Mouse (Mus musculus) adrenal gland, postnatal 36 days (tissue): ENCODE results near the gene Gm10840. TPM values are rescaled to one million over a fixed set of nuclear protein-coding genes. Genes with fewer than 3 reads are reported as not detected.

Experiments used
- DNase-seq, 2 experiments: peaks; one replicate each; pipeline ENCODE4 v3.0.0; 2021; ENCODE audit warnings: mixed read lengths in 1 of 2
- total RNA-seq, 2 experiments: library from RNA; stranded (reverse); gene quantifications; 2 replicates each; pipeline ENCODE4 v1.2.3; 2021

Gm10840 gene
- total RNA-seq, 2 experiments from 2014 or later = not detected

- DNase-seq = peak; percentile 82 to 90
These were observed 469 bp upstream of the Gm10840 start for GRCm38 (mm10) chr11:106159921-106160840.

GRCm38 (mm10) chr11:106162237-106162636 is 1.6 kb downstream of the Gm10840 start:
- no peak for DNase-seq

- peak in 1 of 2 experiments; percentile 56 for DNase-seq
These were observed 2.9 kb downstream of the Gm10840 start for GRCm38 (mm10) chr11:106163546-106163945.

GRCm38 (mm10) chr11:106164601-106165180 is 4.0 kb downstream of the Gm10840 start:
- no peak for DNase-seq

GRCm38 (mm10) chr11:106167435-106167834 is 6.8 kb downstream of the Gm10840 start:
- no peak for DNase-seq

GRCm38 (mm10) chr11:106170807-106171206 is 10.2 kb downstream of the Gm10840 start:
- no peak for DNase-seq

- DNase-seq = no peak
These were observed 12.6 kb downstream of the Gm10840 start for GRCm38 (mm10) chr11:106173228-106173627.

GRCm38 (mm10) chr11:106174372-106174771 is 13.7 kb downstream of the Gm10840 start:
- DNase-seq = peak in 1 of 2 experiments; percentile 47

GRCm38 (mm10) chr11:106175081-106175480 is 14.4 kb downstream of the Gm10840 start:
- DNase-seq = peak; percentile 55 to 61

GRCm38 (mm10) chr11:106176372-106176771 is 15.7 kb downstream of the Gm10840 start:
- DNase-seq = no peak

- DNase-seq = no peak
These were observed 17.6 kb downstream of the Gm10840 start for GRCm38 (mm10) chr11:106178036-106178782.

GRCm38 (mm10) chr11:106179711-106180448 is 19.2 kb downstream of the Gm10840 start:
- DNase-seq = no peak

- DNase-seq = no peak
These were observed 19.8 kb downstream of the Gm10840 start for GRCm38 (mm10) chr11:106180449-106180801.

GRCm38 (mm10) chr11:106187326-106187725 is 26.7 kb downstream of the Gm10840 start:
- DNase-seq = no peak

GRCm38 (mm10) chr11:106191716-106192115 is 31.1 kb downstream of the Gm10840 start:
- no peak for DNase-seq

- no peak for DNase-seq
These were observed 31.6 kb downstream of the Gm10840 start for GRCm38 (mm10) chr11:106192241-106192640.

- no peak for DNase-seq
These were observed 32.2 kb downstream of the Gm10840 start for GRCm38 (mm10) chr11:106192657-106193370.

GRCm38 (mm10) chr11:106193371-106194154 is 32.9 kb downstream of the Gm10840 start:
- DNase-seq = peak; percentile 98 to 99

GRCm38 (mm10) chr11:106194155-106194541 is 33.5 kb downstream of the Gm10840 start:
- no peak for DNase-seq

- no peak for DNase-seq
These were observed 34.2 kb downstream of the Gm10840 start for GRCm38 (mm10) chr11:106194891-106195290.
